Mouse (Mus musculus) lung, embryonic 15.5 days (tissue): ENCODE data around the gene Tm7sf3. TPM values are rescaled to one million over a fixed set of nuclear protein-coding genes. Genes with fewer than 3 reads are reported as not detected.
"Not testable (repeated sequence)": the region's sequence is repeated elsewhere in the genome, so short reads cannot be mapped to it uniquely, and the experiment has no call there.

ENCODE experiments used
- ATAC-seq: fragments of 200-750 bp; cut with Nextera tagmentation; 2 replicates; pipeline ENCODE4 v1.8.0; 2017; ENCODE audit warnings: moderate number of reproducible peaks, borderline replicate concordance; ENCODE audit not compliant: low FRiP score, low TSS enrichment; ENCODE audit errors: extremely low read depth
- H3K27ac ChIP-seq: fragments of 300-500 bp; sonication (generic); 2 replicates; pipeline ENCODE4 v1.5.1; 2015; ENCODE audit warnings: moderate library complexity, mild to moderate bottlenecking, inconsistent platforms
- H3K27me3 ChIP-seq: fragments of 300-500 bp; sonication (generic); 2 replicates; pipeline ENCODE4 v1.6.1; 2015; ENCODE audit warnings: inconsistent platforms
- H3K36me3 ChIP-seq: fragments of 300-500 bp; sonication (generic); 2 replicates; pipeline ENCODE4 v1.6.1; 2015; ENCODE audit warnings: inconsistent platforms
- H3K4me1 ChIP-seq: fragments of 300-500 bp; sonication (generic); 2 replicates; pipeline ENCODE4 v1.6.1; 2015; ENCODE audit warnings: inconsistent platforms
- H3K4me2 ChIP-seq: fragments of 300-500 bp; sonication (generic); 2 replicates; pipeline ENCODE4 v1.6.1; 2015; ENCODE audit warnings: inconsistent platforms, mild to moderate bottlenecking, moderate library complexity
- H3K4me3 ChIP-seq: fragments of 300-500 bp; sonication (generic); 2 replicates; pipeline ENCODE4 v1.5.1; 2015; ENCODE audit warnings: mild to moderate bottlenecking, inconsistent platforms
- H3K9ac ChIP-seq: fragments of 300-500 bp; sonication (generic); 2 replicates; pipeline ENCODE4 v1.6.1; 2015; ENCODE audit warnings: inconsistent platforms
- H3K9me3 ChIP-seq: fragments of 300-500 bp; sonication (generic); 2 replicates; pipeline ENCODE4 v1.6.1; 2016; ENCODE audit warnings: inconsistent platforms
- WGBS: fragments of 180-500 bp; shearing (Covaris S2); methylation state at CpG from one replicate; pipeline ENCODE4 v1.1.7; 2015; 5-methylcytosine and 5-hydroxymethylcytosine counted together
- polyA plus RNA-seq: library from polyadenylated mRNA; unstranded; fragments of >200 nt; fragmentation: Nextera tagmentation; extraction: Ambion mirVana; gene quantifications from 2 replicates; pipeline ENCODE4 v1.2.1, GENCODE M21; 2015

Gene Tm7sf3
- polyA plus RNA-seq, 1 experiment from 2014 or later: 29.9 TPM

DNA sequence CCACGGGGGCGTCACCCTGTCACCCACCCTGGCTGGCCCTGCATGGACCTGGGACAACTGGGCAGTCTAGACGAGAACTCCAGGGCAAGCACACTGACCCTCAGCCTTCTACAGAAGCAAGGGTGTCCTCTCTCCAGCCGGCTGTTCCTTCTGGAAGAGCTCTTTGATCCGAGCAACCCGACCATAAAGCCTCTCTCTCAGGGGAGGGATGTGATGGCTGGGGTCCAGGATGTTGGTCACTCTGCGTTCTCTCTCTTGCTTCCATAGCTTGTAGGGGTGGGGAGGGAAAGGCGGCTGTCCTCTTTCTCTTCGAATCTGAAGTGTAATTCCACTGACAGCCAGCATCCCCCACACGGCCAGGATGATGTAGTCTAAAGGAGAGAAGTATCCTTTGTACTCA lies 39.0 kb downstream of the Tm7sf3 start:
- no peak overlapping the region for H3K9ac ChIP-seq
- no peaks in the 10 kb centered on the region for H3K9me3 ChIP-seq
- H3K27me3 ChIP-seq: no peaks in the 10 kb centered on the region
- no peaks in the 10 kb centered on the region for H3K4me1 ChIP-seq
- no peak overlapping the region for H3K4me2 ChIP-seq
- 85% methylated on average over 10 of the region's 10 CpGs for WGBS
- H3K4me3 ChIP-seq: no peak overlapping the region
- peaks cover 51% of the 10 kb centered on the region for H3K36me3 ChIP-seq
- no peak overlapping the region for H3K27ac ChIP-seq
- no peak for ATAC-seq

- H3K4me3 ChIP-seq: no peak overlapping the region
- H3K36me3 ChIP-seq: peaks cover 53% of the 10 kb centered on the region
- H3K4me2 ChIP-seq: no peak overlapping the region
- H3K27me3 ChIP-seq: no peaks in the 10 kb centered on the region
- WGBS: 77% methylated on average over 4 of the region's 4 CpGs
- H3K27ac ChIP-seq: no peak overlapping the region
- H3K4me1 ChIP-seq: no peaks in the 10 kb centered on the region
- no peak overlapping the region for H3K9ac ChIP-seq
- ATAC-seq: no peak
- H3K9me3 ChIP-seq: no peaks in the 10 kb centered on the region
Observed at GRCm38 (mm10) chr6:146602601-146603000, 40.0 kb downstream of the Tm7sf3 start.

- 83% methylated on average over 5 of the region's 5 CpGs for WGBS
- Histone ChIP-seq H3K27me3 (no peaks in the 10 kb centered on the region), H3K4me3 (no peak overlapping the region), H3K36me3 (peaks cover 42% of the 10 kb centered on the region), H3K9me3 (no peaks in the 10 kb centered on the region), H3K4me1 (peaks cover 8% of the 10 kb centered on the region; the same call in 1 of the 2 replicates), H3K9ac (no peak overlapping the region), H3K27ac (no peak overlapping the region), H3K4me2 (no peak overlapping the region)
- no peak for ATAC-seq
Observed at GRCm38 (mm10) chr6:146585134-146585533, 57.5 kb downstream of the Tm7sf3 start.

- WGBS: 90% methylated on average over 2 of the region's 2 CpGs
- no peak for ATAC-seq
- H3K4me1 ChIP-seq: peaks cover 15% of the 10 kb centered on the region; the same call in 1 of the 2 replicates
- no peaks in the 10 kb centered on the region for H3K27me3 ChIP-seq
- no peak overlapping the region for H3K4me2 ChIP-seq
- no peaks in the 10 kb centered on the region for H3K9me3 ChIP-seq
- no peak overlapping the region for H3K4me3 ChIP-seq
- H3K36me3 ChIP-seq: peaks cover 26% of the 10 kb centered on the region
- H3K27ac ChIP-seq: no peak overlapping the region
- no peak overlapping the region for H3K9ac ChIP-seq
Observed at GRCm38 (mm10) chr6:146583366-146584046, 59.1 kb downstream of the Tm7sf3 start.

- Histone ChIP-seq H3K27me3 (no peaks in the 10 kb centered on the region), H3K27ac (no peak overlapping the region), H3K4me2 (peak overlapping the region; percentile 10; the same call in 1 of the 2 replicates), H3K9me3 (no peaks in the 10 kb centered on the region), H3K36me3 (peaks cover under 1% of the 10 kb centered on the region; the same call in 1 of the 2 replicates), H3K4me1 (peaks cover 22% of the 10 kb centered on the region), H3K9ac (no peak overlapping the region), H3K4me3 (no peak overlapping the region)
- WGBS: 13% methylated on average over 2 of the region's 2 CpGs
- ATAC-seq: no peak
Observed at GRCm38 (mm10) chr6:146580381-146580926, 62.2 kb downstream of the Tm7sf3 start.

DNA sequence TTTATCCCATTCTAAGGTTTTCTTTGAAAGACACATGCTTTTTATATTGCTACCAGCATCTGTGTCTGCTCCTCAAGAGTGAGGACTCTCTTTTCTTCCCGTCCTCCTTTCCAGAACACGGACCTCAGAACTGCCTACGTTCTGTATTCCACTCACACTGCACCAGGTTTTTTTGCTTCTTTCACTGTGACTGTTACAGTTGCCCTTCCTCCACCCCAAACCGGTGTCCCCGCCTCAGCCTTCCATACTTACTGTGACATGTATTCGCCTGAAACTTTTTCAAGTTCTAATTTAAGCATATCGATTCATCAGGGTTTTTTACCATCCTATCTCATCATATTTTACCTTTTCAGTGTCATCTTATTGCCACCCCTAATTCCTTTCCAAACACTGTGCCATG lies 64.0 kb downstream of the Tm7sf3 start:
- no peak for ATAC-seq
- Histone ChIP-seq H3K9ac (peak overlapping the region; percentile 89), H3K36me3 (no peaks in the 10 kb centered on the region), H3K4me3 (peak overlapping the region; percentile 81), H3K4me1 (peaks cover 22% of the 10 kb centered on the region), H3K27ac (peak overlapping the region; percentile 98), H3K4me2 (peak overlapping the region; percentile 66), H3K9me3 (no peaks in the 10 kb centered on the region), H3K27me3 (no peaks in the 10 kb centered on the region)
- WGBS: 6% methylated on average over 7 of the region's 7 CpGs

DNA sequence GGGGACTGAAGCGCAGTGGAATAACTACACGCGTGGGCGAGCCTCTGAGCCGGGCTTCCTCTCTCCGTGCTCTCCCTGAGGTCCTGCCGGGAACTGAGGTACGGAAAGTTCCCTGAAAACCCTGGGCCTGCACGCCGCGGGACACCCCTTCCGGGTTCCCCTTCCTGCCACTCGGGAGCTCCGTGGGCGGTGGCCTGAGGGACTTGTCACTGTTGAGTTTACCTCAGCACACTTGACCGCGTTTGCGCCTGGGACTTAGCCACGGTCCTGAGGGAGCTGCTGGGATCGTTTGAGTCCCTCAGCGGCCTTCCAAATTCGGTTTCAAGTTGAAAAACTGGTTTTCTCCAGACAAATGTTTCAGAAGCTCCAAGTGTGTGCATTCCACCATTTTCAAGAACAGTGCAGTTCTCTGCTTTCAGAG lies 64.5 kb downstream of the Tm7sf3 start:
- under 1% methylated on average over 22 of the region's 22 CpGs for WGBS
- H3K9me3 ChIP-seq: no peaks in the 10 kb centered on the region
- H3K27me3 ChIP-seq: no peaks in the 10 kb centered on the region
- H3K9ac ChIP-seq: peak overlapping the region; percentile 89
- peak overlapping the region; percentile 98 for H3K27ac ChIP-seq
- H3K4me3 ChIP-seq: peak overlapping the region; percentile 81
- peaks cover 22% of the 10 kb centered on the region for H3K4me1 ChIP-seq
- no peaks in the 10 kb centered on the region for H3K36me3 ChIP-seq
- ATAC-seq: peak; percentile 50
- peak overlapping the region; percentile 66 for H3K4me2 ChIP-seq

- under 1% methylated on average over 77 of the region's 77 CpGs for WGBS
- peaks cover 22% of the 10 kb centered on the region for H3K4me1 ChIP-seq
Observed at GRCm38 (mm10) chr6:146577310-146578109, 65.1 kb downstream of the Tm7sf3 start, which contains the start of gene Ints13. TSS of gene Ints13 (minus strand) at chr6:146577835.

DNA sequence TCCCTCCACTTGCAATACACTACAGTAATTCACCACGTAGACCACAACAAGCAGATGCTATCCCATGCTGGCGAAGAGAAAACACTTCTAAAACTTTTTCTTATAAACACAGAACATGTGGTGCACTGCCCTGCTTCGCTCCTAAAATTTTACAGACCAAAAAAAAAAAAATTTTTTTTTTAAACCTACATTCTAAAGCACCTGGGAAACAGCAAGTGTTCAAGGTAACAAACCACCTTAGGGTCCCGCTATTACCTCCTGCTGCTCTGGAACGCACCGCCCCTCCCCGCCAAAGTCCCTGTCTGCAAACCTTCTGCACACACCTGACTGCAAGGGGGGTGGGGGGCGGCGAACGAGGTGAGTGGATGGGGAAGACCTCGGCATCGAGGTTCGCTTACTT lies 65.7 kb downstream of the Tm7sf3 start, which contains the start of gene Fgfr1op2:
Fgfr1op2 (plus strand) TSS at position 301 of the 400 bp plus-strand sequence.
- Histone ChIP-seq H3K4me3 (peak within 1 kb of the TSS; percentile 81), H3K27ac (peak within 1 kb of the TSS; percentile 98), H3K4me1 (peaks cover 17% of the 10 kb centered on the region), H3K9me3 (no peaks in the 10 kb centered on the region), H3K36me3 (no peaks in the 10 kb centered on the region), H3K9ac (peak within 1 kb of the TSS; percentile 89), H3K4me2 (peak within 1 kb of the TSS; percentile 66), H3K27me3 (no peaks in the 10 kb centered on the region)
- no peak for ATAC-seq
- under 1% methylated on average over 13 of the region's 13 CpGs for WGBS

More at GRCm38 (mm10) chr6:146577310-146578109, 65.1 kb downstream of the Tm7sf3 start, which contains the start of gene Ints13:
- Histone ChIP-seq H3K4me3 (peak within 1 kb of the TSS; percentile 81), H3K36me3 (no peaks in the 10 kb centered on the region), H3K4me2 (peak within 1 kb of the TSS; percentile 66), H3K27me3 (no peaks in the 10 kb centered on the region), H3K9me3 (no peaks in the 10 kb centered on the region), H3K27ac (peak within 1 kb of the TSS; percentile 98), H3K9ac (peak within 1 kb of the TSS; percentile 89)
- ATAC-seq: peak; percentile 95

- Histone ChIP-seq H3K9me3 (no peaks in the 10 kb centered on the region), H3K27ac (no peak overlapping the region), H3K4me1 (peaks cover 7% of the 10 kb centered on the region), H3K4me3 (no peak overlapping the region), H3K36me3 (peaks cover 10% of the 10 kb centered on the region; the same call in 1 of the 2 replicates), H3K27me3 (no peaks in the 10 kb centered on the region), H3K9ac (no peak overlapping the region), H3K4me2 (no peak overlapping the region)
- ATAC-seq: no peak
Observed at GRCm38 (mm10) chr6:146572073-146572472, 70.6 kb downstream of the Tm7sf3 start.

DNA sequence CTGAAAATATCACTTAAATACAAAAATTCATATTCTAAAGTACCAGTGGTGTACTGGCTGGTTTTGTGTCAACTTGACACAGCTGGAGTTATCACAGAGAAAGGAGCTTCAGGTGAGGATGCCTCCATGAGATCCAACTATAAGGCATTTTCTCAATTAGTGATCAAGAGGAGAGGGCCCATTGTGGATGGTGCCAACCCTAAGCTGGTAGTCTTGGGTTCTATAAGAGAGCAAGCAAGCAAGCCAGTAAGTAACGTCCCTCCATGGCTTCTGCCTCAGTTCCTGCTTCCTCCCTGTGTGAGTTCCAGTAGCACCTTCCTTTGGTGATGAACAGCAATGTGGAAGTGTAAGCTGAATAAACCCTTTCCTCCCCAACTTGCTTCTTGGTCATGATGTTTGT lies 80.2 kb downstream of the Tm7sf3 start:
- H3K36me3 ChIP-seq: peaks cover 44% of the 10 kb centered on the region
- H3K9me3 ChIP-seq, H3K4me1 ChIP-seq, H3K4me2 ChIP-seq, H3K9ac ChIP-seq, ATAC-seq, H3K27me3 ChIP-seq, H3K27ac ChIP-seq, H3K4me3 ChIP-seq: not testable (repeated sequence)
- WGBS: 74% methylated on average over 1 of the region's 1 CpGs
